In the genomic region with DNA sequence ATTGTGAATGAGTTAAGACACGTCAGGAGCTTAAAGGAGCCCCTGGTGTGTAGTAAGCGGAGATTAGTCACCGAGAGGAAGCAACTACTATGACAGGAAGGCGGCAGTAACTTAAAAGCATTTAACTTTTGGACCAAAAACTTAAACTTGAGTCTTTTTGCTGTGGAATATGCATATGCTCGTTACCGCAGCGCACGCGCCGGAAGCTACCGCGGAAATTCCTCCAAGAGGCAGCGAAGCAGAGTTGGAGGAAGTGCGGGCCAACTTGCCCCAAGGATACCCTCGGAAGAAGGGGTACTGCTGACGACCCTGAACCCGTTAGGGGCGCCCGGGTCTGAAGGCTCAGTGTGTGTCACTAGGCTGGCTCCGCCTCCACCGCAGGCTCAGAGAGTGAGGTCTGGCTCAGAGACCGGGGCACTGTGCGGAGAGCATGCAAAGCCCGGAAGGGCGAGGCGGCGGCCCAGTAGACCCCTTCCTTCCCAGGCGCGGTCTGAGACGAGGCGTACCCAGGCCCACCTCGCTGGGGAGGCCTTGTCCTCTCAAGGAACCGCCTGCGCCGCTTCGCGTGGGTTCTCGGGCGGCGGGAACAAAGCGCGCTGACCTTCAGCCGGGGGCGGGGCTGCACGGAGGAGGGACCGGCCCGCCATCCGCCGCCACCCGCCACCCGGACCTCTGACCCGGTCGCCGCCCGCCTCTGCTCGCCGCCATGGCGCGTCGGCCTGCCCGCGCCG, we compare ENCODE assay signal across 8 mouse cellular contexts. TPM values are rescaled to one million over a fixed set of nuclear protein-coding genes. Genes with fewer than 3 reads are reported as not detected.
DNase-seq lines count a peak whose midpoint lies in the region; ATAC-seq lines count a peak whose summit lies in the region.

No protein-coding gene starts in this region.

- no peak for DNase-seq in kidney, adult 18-20 months
- DNase-seq in ES-CJ7 (ENCODE audit: low read depth, low spot score), result peak; percentile 53
- DNase-seq in c-Kit-positive CD71-positive TER-119-positive erythroid progenitor cells, embryonic 14.5 days (ENCODE audit: low spot score), result peak; percentile 59
- DNase-seq in testis, postnatal 10 days (ENCODE audit: low spot score), result peak; percentile 89
- no peak for DNase-seq in ovary, postnatal 36 days (ENCODE audit: low spot score)

- no peaks in the 10 kb centered on the region for H3K9me3 ChIP-seq in kidney, embryonic 16.5 days (ENCODE audit: low read length)
- H3K9me3 ChIP-seq in hindbrain, embryonic 12.5 days (replicated peaks), result no peaks in the 10 kb centered on the region

- H3K27me3 ChIP-seq in kidney, embryonic 16.5 days (ENCODE audit: insufficient read depth, low read length), result no peaks in the 10 kb centered on the region
- H3K27me3 ChIP-seq in hindbrain, embryonic 12.5 days, result no peaks in the 10 kb centered on the region

- H3K4me3 ChIP-seq in kidney, embryonic 16.5 days (ENCODE audit: low read length), result peak overlapping the region; percentile 82
- peak overlapping the region; percentile 96 for H3K4me3 ChIP-seq in hindbrain, embryonic 12.5 days

- H3K4me1 ChIP-seq in kidney, embryonic 16.5 days (ENCODE audit: insufficient read depth, low read length), result peaks cover 30% of the 10 kb centered on the region
- H3K4me1 ChIP-seq in hindbrain, embryonic 12.5 days, result peaks cover 21% of the 10 kb centered on the region

- peak; percentile 81 for ATAC-seq in kidney, embryonic 16.5 days (ENCODE audit: low FRiP score, low TSS enrichment)
- peak; percentile 84 for ATAC-seq in hindbrain, embryonic 12.5 days (ENCODE audit: low FRiP score)
- ATAC-seq in megakaryocyte, adult 5-6 weeks (ENCODE audit: poor library complexity, severe bottlenecking), result peak; percentile 45

- peak overlapping the region; percentile 98 for H3K27ac ChIP-seq in kidney, embryonic 16.5 days (ENCODE audit: low read length)
- peak overlapping the region; percentile 93 for H3K27ac ChIP-seq in hindbrain, embryonic 12.5 days

- peak overlapping the region; percentile 84 for H3K4me2 ChIP-seq in kidney, embryonic 16.5 days (replicated peaks; ENCODE audit: low read depth, low read length)
- H3K4me2 ChIP-seq in hindbrain, embryonic 12.5 days (replicated peaks), result peak overlapping the region; percentile 78

- peak overlapping the region; percentile 95 for H3K9ac ChIP-seq in kidney, embryonic 16.5 days (replicated peaks; ENCODE audit: low read length)
- peak overlapping the region; percentile 90 for H3K9ac ChIP-seq in hindbrain, embryonic 12.5 days

- WGBS in kidney, embryonic 16.5 days, result under 1% methylated on average over 52 of the region's 63 CpGs
- WGBS in hindbrain, embryonic 12.5 days, result under 1% methylated on average over 45 of the region's 63 CpGs

- H3K36me3 ChIP-seq in kidney, embryonic 16.5 days (ENCODE audit: insufficient read depth, low read length), result no peaks in the 10 kb centered on the region
- H3K36me3 ChIP-seq in hindbrain, embryonic 12.5 days, result no peaks in the 10 kb centered on the region

RNA-seq across cellular contexts. Expression of a gene that starts 0.5 kb away (rescaled TPM):
- polyA plus RNA-seq in kidney, embryonic 16.5 days (2015; fragmentation: Nextera tagmentation; extraction: Ambion mirVana), result 291 and 292 TPM in 2 replicates
- polyA plus RNA-seq in hindbrain, embryonic 12.5 days (2016; fragmentation: Nextera tagmentation; extraction: Ambion mirVana), result 321 and 332 TPM in 2 replicates
- 52.4 and 55.3 TPM in 2 replicates for total RNA-seq in megakaryocyte, adult 5-6 weeks (2015)
- 105 and 107 TPM in 2 replicates for total RNA-seq in megakaryocyte, adult 5-6 weeks (2017)

RNA-seq across cellular contexts. Expression of a gene that starts 45.4 kb away (rescaled TPM):
- 9.1 and 10.4 TPM in 2 replicates for polyA plus RNA-seq in kidney, embryonic 16.5 days (2015; fragmentation: Nextera tagmentation; extraction: Ambion mirVana)
- polyA plus RNA-seq in hindbrain, embryonic 12.5 days (2016; fragmentation: Nextera tagmentation; extraction: Ambion mirVana), result 3.3 TPM in 2 replicates
- not detected in 2 replicates for total RNA-seq in megakaryocyte, adult 5-6 weeks (2015)
- total RNA-seq in megakaryocyte, adult 5-6 weeks (2017), result not detected in 2 replicates

RNA-seq across cellular contexts. Expression of a gene that starts 51.5 kb away (rescaled TPM):
- polyA plus RNA-seq in kidney, embryonic 16.5 days (2015; fragmentation: Nextera tagmentation; extraction: Ambion mirVana), result 72.3 and 74.2 TPM in 2 replicates
- 57.1 and 61.6 TPM in 2 replicates for polyA plus RNA-seq in hindbrain, embryonic 12.5 days (2016; fragmentation: Nextera tagmentation; extraction: Ambion mirVana)
- 27.5 and 31.5 TPM in 2 replicates for total RNA-seq in megakaryocyte, adult 5-6 weeks (2015)
- total RNA-seq in megakaryocyte, adult 5-6 weeks (2017), result 39.8 and 45.1 TPM in 2 replicates

Comparison
In these comparisons a context has a peak if more than half of its experiments do, and no peak if none do; other contexts are left out.
1. DNase-seq: peak in ES-CJ7 (single experiment), c-Kit-positive CD71-positive TER-119-positive erythroid progenitor cells, embryonic 14.5 days (single experiment) and testis, postnatal 10 days (single experiment); none in kidney, adult 18-20 months (single experiment) and ovary, postnatal 36 days (single experiment).
2. Peak in every context shown above with its lines, with median percentiles within 50 percentile points of each other: ATAC-seq.